In the genomic region with DNA sequence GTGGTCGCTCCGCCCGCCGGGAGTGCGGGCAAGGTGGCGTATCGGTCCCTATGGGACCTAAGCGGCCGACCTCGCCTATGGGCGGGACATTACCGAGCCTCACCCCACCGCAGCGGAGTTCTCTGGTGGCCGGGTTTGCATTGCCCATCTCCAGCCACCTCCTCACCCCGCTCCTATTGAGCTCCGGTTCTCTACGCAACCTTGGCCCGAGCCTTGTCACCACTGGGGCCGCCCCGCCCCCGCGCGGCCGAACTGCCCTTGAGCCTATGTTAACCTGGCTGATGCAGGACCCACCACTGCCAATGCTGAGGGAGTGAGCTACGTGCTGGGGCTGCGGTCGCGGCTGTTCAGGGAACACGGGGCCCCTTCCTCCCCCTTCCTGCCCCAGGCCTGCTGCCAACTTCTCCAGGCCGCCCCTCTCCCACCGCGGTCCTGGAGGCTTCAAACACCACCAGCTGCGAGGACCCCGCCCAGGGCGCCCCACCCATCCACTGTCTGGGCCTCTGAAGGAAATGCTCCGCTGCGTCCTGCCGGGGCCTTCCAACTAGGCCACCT, we compare ENCODE assay signal across 9 mouse cellular contexts. TPM values are rescaled to one million over a fixed set of nuclear protein-coding genes. Genes with fewer than 3 reads are reported as not detected.
A peak's percentile ranks its signal among the peaks of the same experiment; 100 is the strongest.
DNase-seq lines count a peak whose midpoint lies in the region; ATAC-seq and TF ChIP-seq lines count a peak whose summit lies in the region.
"Had no signal": no experiment of that assay in that cellular context is flagged by ENCODE, and none has a peak within 500 bp of the region (broad histone marks: within the 10 kb centered on the region; RNA-seq: fewer than 3 reads in every experiment).

No protein-coding gene starts in this region.

- TF ChIP-seq POLR2A in cortical plate, adult 2 months (IDR thresholded peaks at IDR 0.05; ENCODE audit: extremely low read depth, insufficient read depth, low read length), result no peak

- no peak for TF ChIP-seq CTCF in cortical plate, adult 2 months (IDR thresholded peaks at IDR 0.05; ENCODE audit: extremely low read depth, insufficient read depth, low read length)
- TF ChIP-seq CTCF in liver, postnatal 0 days (IDR thresholded peaks at IDR 0.05; ENCODE audit: low read depth), result peak; percentile 65

- peak overlapping the region; percentile 99 for H3K27ac ChIP-seq in cortical plate, adult 2 months (ENCODE audit: insufficient read depth, low read length)
- H3K27ac ChIP-seq in intestine, embryonic 15.5 days, result peak overlapping the region; percentile 98
- peak overlapping the region; percentile 96 for H3K27ac ChIP-seq in liver, postnatal 0 days (ENCODE audit: low read depth)
- H3K27ac ChIP-seq in neural tube, embryonic 14.5 days (ENCODE audit: low read depth, low read length), result peak overlapping the region; percentile 98

- DNase-seq in A20 (ENCODE audit: low read depth, low spot score), result peak; percentile 91
- peak; percentile 79 for DNase-seq in Muller cell, postnatal 12 days (ENCODE audit: inconsistent ontology term)
- DNase-seq in gastrocnemius, postnatal 25 days, result peak; percentile 87
- peak; percentile 86 for DNase-seq in liver, postnatal 0 days
- DNase-seq in urinary bladder, postnatal 14 days (ENCODE audit: low spot score), result peak; percentile 69

- no peaks in the 10 kb centered on the region for H3K36me3 ChIP-seq in intestine, embryonic 15.5 days
- H3K36me3 ChIP-seq in liver, postnatal 0 days (replicated peaks; ENCODE audit: insufficient read depth, low read length), result no peaks in the 10 kb centered on the region
- H3K36me3 ChIP-seq in neural tube, embryonic 14.5 days (ENCODE audit: control insufficient read depth, insufficient read depth, low read length), result no peaks in the 10 kb centered on the region

- peak overlapping the region; percentile 74 for H3K9ac ChIP-seq in intestine, embryonic 15.5 days
- H3K9ac ChIP-seq in liver, postnatal 0 days (replicated peaks), result peak overlapping the region; percentile 65
- peak overlapping the region; percentile 83 for H3K9ac ChIP-seq in neural tube, embryonic 14.5 days (replicated peaks; ENCODE audit: low read depth, low read length)

- H3K9me3 ChIP-seq in intestine, embryonic 15.5 days, result no peaks in the 10 kb centered on the region
- no peaks in the 10 kb centered on the region for H3K9me3 ChIP-seq in liver, postnatal 0 days (ENCODE audit: low read length)
- no peaks in the 10 kb centered on the region for H3K9me3 ChIP-seq in neural tube, embryonic 14.5 days (ENCODE audit: control insufficient read depth, low read length)

- peaks cover 2% of the 10 kb centered on the region for H3K4me1 ChIP-seq in cortical plate, adult 2 months (ENCODE audit: control insufficient read depth, insufficient read depth, low read length)
- peaks cover 10% of the 10 kb centered on the region for H3K4me1 ChIP-seq in intestine, embryonic 15.5 days (replicated peaks)
- peaks cover 38% of the 10 kb centered on the region for H3K4me1 ChIP-seq in liver, postnatal 0 days (ENCODE audit: insufficient read depth)
- peaks cover 18% of the 10 kb centered on the region for H3K4me1 ChIP-seq in neural tube, embryonic 14.5 days (ENCODE audit: control insufficient read depth, insufficient read depth, low read length)

- no peaks in the 10 kb centered on the region for H3K27me3 ChIP-seq in intestine, embryonic 15.5 days (replicated peaks)
- H3K27me3 ChIP-seq in liver, postnatal 0 days (ENCODE audit: insufficient read depth, low read length), result no peaks in the 10 kb centered on the region
- H3K27me3 ChIP-seq in neural tube, embryonic 14.5 days (ENCODE audit: control insufficient read depth, insufficient read depth, low read length), result no peaks in the 10 kb centered on the region

- peak overlapping the region; percentile 92 for H3K4me2 ChIP-seq in intestine, embryonic 15.5 days (replicated peaks)
- H3K4me2 ChIP-seq in liver, postnatal 0 days (ENCODE audit: low read depth, low read length), result peak overlapping the region; percentile 98
- H3K4me2 ChIP-seq in neural tube, embryonic 14.5 days (ENCODE audit: low read depth, low read length), result peak overlapping the region; percentile 93

- TF ChIP-seq EP300 in liver, postnatal 0 days (IDR thresholded peaks at IDR 0.05; ENCODE audit: low read depth), result no peak; the same call in 1 of the 2 replicates

- ATAC-seq in intestine, embryonic 15.5 days, result peak; percentile 54
- ATAC-seq in liver, postnatal 0 days, result peak; percentile 40
- ATAC-seq in neural tube, embryonic 14.5 days (ENCODE audit: low read depth), result peak; percentile 40; the same call in 1 of the 2 replicates

- WGBS in intestine, embryonic 15.5 days, result 0% methylated on average over 39 of the region's 39 CpGs
- WGBS in liver, postnatal 0 days (ENCODE audit: insufficient replicate concordance), result under 1% methylated on average over 37 of the region's 39 CpGs
- 0% methylated on average over 38 of the region's 39 CpGs for WGBS in neural tube, embryonic 14.5 days

- peak overlapping the region; percentile 75 for H3K4me3 ChIP-seq in cortical plate, adult 2 months (ENCODE audit: insufficient read depth, low read length)
- peak overlapping the region; percentile 91 for H3K4me3 ChIP-seq in intestine, embryonic 15.5 days (replicated peaks)
- peak overlapping the region; percentile 88 for H3K4me3 ChIP-seq in liver, postnatal 0 days (ENCODE audit: low read depth, low read length)
- H3K4me3 ChIP-seq in neural tube, embryonic 14.5 days (ENCODE audit: low read depth, low read length), result peak overlapping the region; percentile 93

RNA-seq across cellular contexts. Expression of gene Klf13, which starts 0.8 kb away (rescaled TPM):
- 59.6 and 64.2 TPM in 2 replicates for polyA plus RNA-seq in cortical plate, adult 2 months (2012; rRNA removed)
- 10 to 100 TPM; 38.9 to 43.1 TPM for total RNA-seq in gastrocnemius, postnatal 25 days (2021)
- 25.9 and 26.7 TPM in 2 replicates for polyA plus RNA-seq in intestine, embryonic 15.5 days (2015; fragmentation: Nextera tagmentation; extraction: Ambion mirVana)
- 25.5 and 25.7 TPM in 2 replicates for polyA plus RNA-seq in liver, postnatal 0 days (2015; fragmentation: Nextera tagmentation; extraction: Ambion mirVana)
- polyA plus RNA-seq in neural tube, embryonic 14.5 days (2014; fragmentation: Nextera tagmentation; extraction: Ambion mirVana), result 24.9 and 32.5 TPM in 2 replicates

RNA-seq across cellular contexts. Expression of gene E030018B13Rik, which starts 22.8 kb away (rescaled TPM):
- polyA plus RNA-seq in cortical plate, adult 2 months (2012; rRNA removed), result not detected in 2 replicates
- total RNA-seq in gastrocnemius, postnatal 25 days (2021), result not detected
- polyA plus RNA-seq in intestine, embryonic 15.5 days (2015; fragmentation: Nextera tagmentation; extraction: Ambion mirVana), result not detected in 2 replicates
- 0.14 TPM in 1 of 2 replicates, not detected in the other for polyA plus RNA-seq in liver, postnatal 0 days (2015; fragmentation: Nextera tagmentation; extraction: Ambion mirVana)
- 0.55 TPM in 1 of 2 replicates, not detected in the other for polyA plus RNA-seq in neural tube, embryonic 14.5 days (2014; fragmentation: Nextera tagmentation; extraction: Ambion mirVana)
- total RNA-seq: heart, postnatal 36 days had no signal

Comparison
In these comparisons a context has a peak if more than half of its experiments do, and no peak if none do; other contexts are left out.
1. Peak in every context shown above with its lines: DNase-seq, ATAC-seq, H3K4me3 ChIP-seq and H3K27ac ChIP-seq.